Mouse (Mus musculus) CH12.LX (cell line): ENCODE data around the gene Afdn.

Source experiments
- CHD2 ChIP-seq: IDR thresholded peaks from 2 replicates; pipeline ENCODE4 v1.6.1; 2011; ENCODE audit warnings: low read length, improper control_type of control experiment
- CTCF ChIP-seq, 2 experiments: IDR thresholded peaks in 1 of 2; conservative IDR thresholded peaks in 1 of 2; 2 replicates each; pipeline ENCODE4 v1.5.1; 2011 to 2012; ENCODE audit warnings: low read depth in 2 of 2, low read length in 2 of 2, improper control_type of control experiment in 1 of 2, inconsistent platforms in 1 of 2, mild to moderate bottlenecking in 1 of 2, moderate library complexity in 1 of 2
- EP300 ChIP-seq: IDR thresholded peaks from 2 replicates; pipeline ENCODE4 v1.6.1; 2011; ENCODE audit warnings: low read length, improper control_type of control experiment
- ETS1 ChIP-seq: conservative IDR thresholded peaks from 2 replicates; pipeline ENCODE4 v1.6.1; 2012; ENCODE audit warnings: low read depth, mild to moderate bottlenecking, inconsistent platforms, low read length, improper control_type of control experiment, moderate library complexity
- MAX ChIP-seq: IDR thresholded peaks from 2 replicates; pipeline ENCODE4 v1.6.1; 2011; ENCODE audit warnings: low read length, improper control_type of control experiment

GRCm38 (mm10) chr17:13759156-13759852 is 1.0 kb upstream of the Afdn start:
- no peak for TF ChIP-seq EP300
- no peak for TF ChIP-seq CTCF (conservative IDR thresholded peaks at IDR 0.05 in 1 of 2, IDR thresholded peaks at IDR 0.05 in 1 of 2; ENCODE audit: low read depth in 2 of 2, low read length in 2 of 2)
- TF ChIP-seq CHD2: no peak
- no peak for TF ChIP-seq ETS1
- no peak for TF ChIP-seq MAX
